Mouse (Mus musculus): Measurements from ENCODE around the gene Rep15.

GRCm38 (mm10) chr6:147075808-147076387 lies 43.5 kb downstream of the Rep15 start:
- TF ChIP-seq CTCF (IDR thresholded peaks at IDR 0.05; ENCODE audit: borderline replicate concordance, insufficient read depth, low read depth, low read length), result no peak
- TF ChIP-seq POLR2A (IDR thresholded peaks at IDR 0.05; ENCODE audit: borderline replicate concordance, insufficient read depth, low read length), result no peak
